Mouse (Mus musculus) MEL (cell line): ENCODE data around the gene Arpc5.

Source experiments
- CTCF ChIP-seq, 3 experiments: IDR thresholded peaks in 2 of 3; conservative IDR thresholded peaks in 1 of 3; 2 replicates each; pipeline ENCODE4 v1.5.1; 2011 to 2012; ENCODE audit warnings: low read length in 3 of 3, low read depth in 2 of 3, mild to moderate bottlenecking in 2 of 3, improper control_type of control experiment in 1 of 3, inconsistent platforms in 1 of 3, mixed read lengths in 1 of 3, moderate library complexity in 1 of 3; ENCODE audit not compliant: control insufficient read depth in 1 of 3, insufficient read depth in 1 of 3, poor library complexity in 1 of 3, severe bottlenecking in 1 of 3
- GATA1 ChIP-seq: IDR thresholded peaks from 2 replicates; pipeline ENCODE4 v1.6.1; 2011; ENCODE audit warnings: low read depth, low read length, improper control_type of control experiment
- KAT2A ChIP-seq: conservative IDR thresholded peaks from 2 replicates; pipeline ENCODE4 v1.6.1; 2012; ENCODE audit warnings: low read depth, low read length, improper control_type of control experiment, inconsistent platforms
- MAX ChIP-seq: IDR thresholded peaks from 2 replicates; pipeline ENCODE4 v1.6.1; 2011; ENCODE audit warnings: low read length, improper control_type of control experiment
- MYC ChIP-seq: IDR thresholded peaks from 2 replicates; pipeline ENCODE4 v1.6.1; 2011; ENCODE audit warnings: low read depth, mild to moderate bottlenecking, low read length, improper control_type of control experiment, moderate library complexity
- POLR2A ChIP-seq, 2 experiments: IDR thresholded peaks; 2 replicates each; pipeline ENCODE4 v1.6.1; 2011 to 2012; ENCODE audit warnings: low read length in 2 of 2, mild to moderate bottlenecking in 2 of 2, control low read depth in 1 of 2, improper control_type of control experiment in 1 of 2, low read depth in 1 of 2, moderate library complexity in 1 of 2; ENCODE audit not compliant: control insufficient read depth in 1 of 2, insufficient read depth in 1 of 2, poor library complexity in 1 of 2
- POLR2AphosphoS5 ChIP-seq: IDR thresholded peaks from 2 replicates; pipeline ENCODE4 v1.6.1; 2012; ENCODE audit warnings: low read depth, borderline replicate concordance, mild to moderate bottlenecking, inconsistent platforms, low read length, moderate library complexity, mixed read lengths
- TAL1 ChIP-seq: IDR thresholded peaks from 2 replicates; pipeline ENCODE4 v1.6.1; 2012; ENCODE audit warnings: mild to moderate bottlenecking, inconsistent platforms, low read length, moderate library complexity, mixed read lengths
- TCF12 ChIP-seq: IDR thresholded peaks from 2 replicates; pipeline ENCODE4 v1.6.1; 2014; ENCODE audit warnings: low read depth, mild to moderate bottlenecking, inconsistent platforms, low read length, improper control_type of control experiment, moderate library complexity
- USF1 ChIP-seq: IDR thresholded peaks from 2 replicates; pipeline ENCODE4 v1.6.1; 2014; ENCODE audit warnings: low read depth, mild to moderate bottlenecking, inconsistent platforms, low read length, improper control_type of control experiment, moderate library complexity
- ZC3H11A ChIP-seq: IDR thresholded peaks from 2 replicates; pipeline ENCODE4 v1.6.1; 2012; ENCODE audit warnings: low read depth, mild to moderate bottlenecking, inconsistent platforms, low read length, improper control_type of control experiment

DNA sequence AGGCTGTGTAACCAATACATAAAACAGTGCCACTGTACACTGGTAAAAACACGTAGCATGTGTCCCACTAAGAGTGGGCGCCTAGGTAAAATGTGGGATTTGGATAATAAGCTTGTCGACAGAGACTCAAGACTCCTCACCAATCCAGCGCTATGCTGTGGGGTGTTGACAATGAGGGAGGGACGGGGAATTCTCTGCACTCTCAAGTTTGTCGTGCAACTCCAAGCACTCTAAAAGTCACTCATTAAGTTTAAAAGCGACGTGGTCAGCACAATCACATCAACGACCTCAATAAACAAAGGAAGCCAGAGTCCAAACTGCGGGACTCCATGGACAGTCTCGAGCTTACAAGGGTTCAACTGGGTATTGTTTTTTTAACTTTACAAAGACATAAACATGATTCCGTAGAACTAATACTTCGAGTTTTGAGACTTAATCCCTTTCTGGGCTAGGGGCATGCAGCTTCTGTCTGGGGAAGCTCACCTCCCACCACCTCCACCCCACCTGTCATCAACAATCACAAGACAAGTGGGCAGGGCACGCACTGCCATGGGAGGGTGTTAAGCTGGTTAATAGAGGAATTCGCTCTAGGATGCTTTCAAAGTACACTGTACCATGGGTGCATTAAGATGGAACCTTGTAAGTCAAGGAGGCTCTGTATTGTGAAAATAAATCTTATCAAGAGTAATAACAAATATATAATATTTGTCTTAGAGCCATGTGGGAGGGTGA, 23.1 kb upstream of the Arpc5 start:
- TF ChIP-seq ZC3H11A (no peak), POLR2A (IDR thresholded peaks at IDR 0.05; ENCODE audit: control insufficient read depth in 1 of 2, insufficient read depth in 1 of 2, low read depth in 1 of 2, low read length in 2 of 2, poor library complexity in 1 of 2) (no peak), CTCF (IDR thresholded peaks at IDR 0.05 in 2 of 3, conservative IDR thresholded peaks at IDR 0.05 in 1 of 3; ENCODE audit: control insufficient read depth in 1 of 3, insufficient read depth in 1 of 3, low read depth in 2 of 3, low read length in 3 of 3, poor library complexity in 1 of 3, severe bottlenecking in 1 of 3) (no peak), MAX (no peak), GATA1 (no peak), KAT2A (no peak), USF1 (no peak), POLR2AphosphoS5 (no peak), TAL1 (no peak), TCF12 (no peak), MYC (no peak)
